Mouse (Mus musculus) kidney, postnatal 0 days (tissue): ENCODE measurements around the gene Ripk4. TPM values are rescaled to one million over a fixed set of nuclear protein-coding genes. Genes with fewer than 3 reads are reported as not detected.

Source experiments
- ATAC-seq: fragments of 200-750 bp; cut with Nextera tagmentation; replicated peaks from 2 replicates; pipeline ENCODE4 v1.8.0; 2017; ENCODE audit warnings: low read depth, moderate number of reproducible peaks, moderate TSS enrichment, moderate library complexity; ENCODE audit not compliant: low FRiP score
- DNase-seq: peaks from one replicate; pipeline ENCODE4 v3.0.0-alpha.2; 2016; ENCODE audit warnings: low spot score
- H3K27ac ChIP-seq: fragments of 300-500 bp; sonication (generic); 2 replicates; pipeline ENCODE4 v1.5.1; 2014; ENCODE audit warnings: mild to moderate bottlenecking
- H3K27me3 ChIP-seq: fragments of 300-500 bp; sonication (generic); 2 replicates; pipeline ENCODE4 v1.6.1; 2014; ENCODE audit warnings: low read length, mixed read lengths; ENCODE audit not compliant: insufficient read depth
- H3K36me3 ChIP-seq: fragments of 300-500 bp; sonication (generic); 2 replicates; pipeline ENCODE4 v1.6.1; 2014; ENCODE audit warnings: low read length, mixed read lengths; ENCODE audit not compliant: insufficient read depth
- H3K4me1 ChIP-seq: fragments of 300-500 bp; sonication (generic); replicated peaks from 2 replicates; pipeline ENCODE4 v1.6.1; 2014; ENCODE audit warnings: antibody characterized with exemption, low read length, mixed read lengths; ENCODE audit not compliant: insufficient read depth
- H3K4me2 ChIP-seq: fragments of 300-500 bp; sonication (generic); 2 replicates; pipeline ENCODE4 v1.6.1; 2014; ENCODE audit warnings: mild to moderate bottlenecking, low read length, moderate library complexity, mixed read lengths
- H3K4me3 ChIP-seq: fragments of 300-500 bp; sonication (generic); replicated peaks from 2 replicates; pipeline ENCODE4 v1.5.1; 2014; ENCODE audit warnings: low read depth, low read length
- H3K9ac ChIP-seq: fragments of 300-500 bp; sonication (generic); 2 replicates; pipeline ENCODE4 v1.6.1; 2014; ENCODE audit warnings: low read depth, low read length
- H3K9me3 ChIP-seq: fragments of 300-500 bp; sonication (generic); replicated peaks from 2 replicates; pipeline ENCODE4 v1.6.1; 2016; ENCODE audit warnings: low read length, inconsistent platforms, mixed read lengths
- CTCF ChIP-seq: IDR thresholded peaks from 2 replicates; pipeline ENCODE4 v1.5.1; 2016; ENCODE audit warnings: antibody characterized with exemption, low read depth, mild to moderate bottlenecking, moderate library complexity
- WGBS: fragments of 180-500 bp; shearing (Covaris S2); extraction: QIAGEN DNeasy Blood & Tissue Kit; methylation state at CpG from one replicate; pipeline ENCODE4 v1.1.7; 2014; 5-methylcytosine and 5-hydroxymethylcytosine counted together
- polyA plus RNA-seq: library from polyadenylated mRNA; unstranded; fragments of >200 nt; fragmentation: Nextera tagmentation; extraction: Ambion mirVana; gene quantifications from 2 replicates; pipeline ENCODE4 v1.2.1, GENCODE M21; 2015

Gene Ripk4
- polyA plus RNA-seq, 1 experiment from 2014 or later = 9.9 TPM

DNA sequence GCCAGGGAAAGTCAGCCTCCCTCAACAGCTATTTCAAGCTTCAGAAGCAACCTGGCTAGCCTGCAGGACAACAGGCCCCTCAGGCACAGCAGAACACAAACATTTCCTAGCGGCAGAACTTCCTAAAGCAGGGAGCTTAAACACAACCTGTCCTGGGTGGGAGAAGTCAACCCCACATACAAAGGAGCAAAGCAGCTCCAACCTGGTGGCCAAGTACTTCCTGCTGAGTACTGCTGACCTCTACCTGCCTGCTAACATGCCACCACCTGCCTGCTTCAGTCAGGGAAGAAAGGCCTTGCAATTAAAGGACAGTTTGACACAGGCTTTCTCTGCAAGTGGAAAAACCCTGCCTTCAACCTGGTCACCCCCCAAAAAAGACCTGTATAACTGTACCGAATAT, 1.8 kb downstream of the Ripk4 start:
- Histone ChIP-seq H3K9ac (no peak overlapping the region), H3K27me3 (peaks cover 15% of the 10 kb centered on the region), H3K27ac (no peak overlapping the region), H3K4me1 (no peaks in the 10 kb centered on the region), H3K4me2 (peak overlapping the region; percentile 70), H3K4me3 (no peak overlapping the region), H3K9me3 (no peaks in the 10 kb centered on the region), H3K36me3 (no peaks in the 10 kb centered on the region)
- ATAC-seq (no peak), DNase-seq (peak; percentile 6)
- peak; percentile 7; the same call in 1 of the 2 replicates for TF ChIP-seq CTCF
- 59% methylated on average over 2 of the region's 2 CpGs for WGBS

DNA sequence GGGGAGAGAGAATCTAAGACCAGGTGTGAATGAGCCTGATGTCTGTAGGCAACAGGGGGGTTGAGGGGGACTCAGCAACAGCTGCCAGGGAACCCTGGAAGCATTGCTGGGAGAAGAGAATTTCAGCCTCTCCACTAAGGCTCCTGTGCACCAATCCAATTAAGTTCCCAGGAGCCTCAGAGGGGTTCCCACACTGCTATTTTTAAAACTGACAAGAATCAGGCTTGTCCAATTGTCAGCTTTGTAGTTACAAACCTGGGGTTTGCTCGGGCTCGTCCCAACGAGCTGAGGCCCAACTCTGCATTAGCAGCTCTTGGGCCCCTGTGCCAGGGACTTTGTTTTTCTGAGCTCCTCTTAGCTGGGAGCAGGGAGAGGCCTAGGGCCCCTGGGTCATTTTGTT, 3.9 kb downstream of the Ripk4 start:
- H3K27me3 ChIP-seq = peaks cover 14% of the 10 kb centered on the region
- no peak for TF ChIP-seq CTCF
- H3K4me3 ChIP-seq = no peak overlapping the region
- H3K4me2 ChIP-seq = no peak overlapping the region
- no peak overlapping the region for H3K27ac ChIP-seq
- no peaks in the 10 kb centered on the region for H3K36me3 ChIP-seq
- ATAC-seq (no peak), DNase-seq (no peak)
- H3K9me3 ChIP-seq = no peaks in the 10 kb centered on the region
- WGBS = 40% methylated on average over 3 of the region's 3 CpGs
- H3K9ac ChIP-seq = no peak overlapping the region
- H3K4me1 ChIP-seq = no peaks in the 10 kb centered on the region

GRCm38 (mm10) chr16:97758288-97758687, 5.3 kb downstream of the Ripk4 start:
- H3K9ac ChIP-seq = no peak overlapping the region
- DNase-seq (no peak), ATAC-seq (no peak)
- TF ChIP-seq CTCF = no peak
- H3K27me3 ChIP-seq = peaks cover 2% of the 10 kb centered on the region; the same call in 1 of the 2 replicates
- no peaks in the 10 kb centered on the region for H3K36me3 ChIP-seq
- H3K27ac ChIP-seq = no peak overlapping the region
- H3K4me2 ChIP-seq = no peak overlapping the region
- H3K4me3 ChIP-seq = no peak overlapping the region
- WGBS = 82% methylated on average over 2 of the region's 2 CpGs
- no peaks in the 10 kb centered on the region for H3K9me3 ChIP-seq
- no peaks in the 10 kb centered on the region for H3K4me1 ChIP-seq

DNA sequence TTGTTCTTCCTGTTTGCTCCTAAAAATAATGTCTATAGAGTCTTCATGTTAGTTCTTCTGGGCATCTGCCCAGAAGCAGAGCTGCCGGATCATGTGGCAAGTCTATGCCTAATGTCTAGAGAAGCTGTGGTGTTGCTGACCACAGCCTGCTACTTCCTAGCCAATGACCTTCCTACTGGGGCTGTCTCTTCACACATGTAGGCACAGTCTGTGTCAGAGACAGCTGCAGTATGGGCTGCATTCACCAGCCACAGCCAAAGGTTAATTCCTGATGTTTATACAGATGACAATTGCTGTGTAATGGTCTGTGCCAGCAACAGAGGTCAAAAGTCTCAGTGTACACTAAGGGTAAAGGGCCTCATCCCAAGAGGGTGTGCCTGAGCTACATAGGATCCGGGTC, 7.1 kb downstream of the Ripk4 start:
- no peaks in the 10 kb centered on the region for H3K9me3 ChIP-seq
- DNase-seq (no peak), ATAC-seq (no peak)
- H3K27me3 ChIP-seq = no peaks in the 10 kb centered on the region
- H3K27ac ChIP-seq = no peak overlapping the region
- TF ChIP-seq CTCF = no peak
- no peak overlapping the region for H3K4me3 ChIP-seq
- H3K4me2 ChIP-seq = no peak overlapping the region
- 33% methylated on average over 2 of the region's 2 CpGs for WGBS
- no peaks in the 10 kb centered on the region for H3K36me3 ChIP-seq
- no peak overlapping the region for H3K9ac ChIP-seq
- H3K4me1 ChIP-seq = no peaks in the 10 kb centered on the region

GRCm38 (mm10) chr16:97752316-97752941, 11.2 kb downstream of the Ripk4 start:
- TF ChIP-seq CTCF = no peak
- Histone ChIP-seq H3K4me1 (no peaks in the 10 kb centered on the region), H3K9me3 (no peaks in the 10 kb centered on the region), H3K27me3 (no peaks in the 10 kb centered on the region), H3K36me3 (no peaks in the 10 kb centered on the region), H3K4me2 (no peak overlapping the region), H3K27ac (no peak overlapping the region), H3K4me3 (no peak overlapping the region), H3K9ac (no peak overlapping the region)
- DNase-seq = no peak
- WGBS = 82% methylated on average over 3 of the region's 3 CpGs
- no peak for ATAC-seq

DNA sequence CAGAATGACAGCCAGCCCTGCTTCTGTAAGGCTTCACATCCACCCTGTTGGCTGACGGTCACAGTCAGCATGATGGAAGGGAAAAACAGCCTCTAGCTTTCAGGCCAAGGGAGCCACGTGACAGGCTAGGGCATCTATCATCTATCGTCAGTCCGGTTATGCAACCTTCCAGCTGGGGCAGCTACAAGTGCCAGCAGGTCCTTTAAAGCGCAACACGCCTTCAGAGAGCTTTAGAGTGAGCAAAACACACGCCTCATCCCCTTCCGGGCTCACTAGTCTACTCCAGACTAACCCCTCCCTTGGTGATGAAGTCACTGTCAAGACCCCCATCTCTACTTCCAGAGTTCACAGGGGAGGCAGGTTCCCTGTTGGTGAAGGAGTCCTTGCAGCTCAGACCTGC, 11.7 kb downstream of the Ripk4 start:
- no peak for ATAC-seq
- H3K27me3 ChIP-seq = no peaks in the 10 kb centered on the region
- no peak overlapping the region for H3K27ac ChIP-seq
- H3K4me3 ChIP-seq = no peak overlapping the region
- H3K9ac ChIP-seq = no peak overlapping the region
- H3K9me3 ChIP-seq = no peaks in the 10 kb centered on the region
- DNase-seq = peak; percentile 1
- 50% methylated on average over 8 of the region's 8 CpGs for WGBS
- no peak overlapping the region for H3K4me2 ChIP-seq
- 0 out of 2 replicates have a peak, but pooled peaks cover 3% of the 10 kb centered on the region for H3K36me3 ChIP-seq
- no peak for TF ChIP-seq CTCF
- no peaks in the 10 kb centered on the region for H3K4me1 ChIP-seq

GRCm38 (mm10) chr16:97748421-97748820, 15.2 kb downstream of the Ripk4 start:
- Histone ChIP-seq H3K4me2 (no peak overlapping the region), H3K36me3 (0 out of 2 replicates have a peak, but pooled peaks cover 6% of the 10 kb centered on the region), H3K9ac (no peak overlapping the region), H3K4me1 (no peaks in the 10 kb centered on the region), H3K4me3 (no peak overlapping the region), H3K9me3 (no peaks in the 10 kb centered on the region), H3K27ac (no peak overlapping the region), H3K27me3 (no peaks in the 10 kb centered on the region)
- 87% methylated on average over 6 of the region's 6 CpGs for WGBS
- TF ChIP-seq CTCF = no peak
- DNase-seq = no peak
- ATAC-seq = no peak
